Comparison of ENCODE assay signal across 8 mouse cellular contexts in genomic region chr11:75510627-75510993, GRCm38 (mm10). TPM values are rescaled to one million over a fixed set of nuclear protein-coding genes. Genes with fewer than 3 reads are reported as not detected.
DNase-seq lines count a peak whose midpoint lies in the region; ATAC-seq and TF ChIP-seq lines count a peak whose summit lies in the region.

No protein-coding gene starts in this region.

- no peaks in the 10 kb centered on the region for H3K27me3 ChIP-seq in CH12.LX (replicated peaks)
- no peaks in the 10 kb centered on the region for H3K27me3 ChIP-seq in forebrain, embryonic 12.5 days
- H3K27me3 ChIP-seq in heart, postnatal 0 days (ENCODE audit: control insufficient read depth, insufficient read depth, low read length): no peaks in the 10 kb centered on the region
- H3K27me3 ChIP-seq in liver, embryonic 15.5 days: no peaks in the 10 kb centered on the region
- no peaks in the 10 kb centered on the region for H3K27me3 ChIP-seq in neural tube, embryonic 11.5 days (ENCODE audit: control insufficient read depth, insufficient read depth, low read length)
- H3K27me3 ChIP-seq in stomach, embryonic 16.5 days (ENCODE audit: control insufficient read depth, insufficient read depth, low read length): no peaks in the 10 kb centered on the region

- no peaks in the 10 kb centered on the region for H3K79me2 ChIP-seq in CH12.LX (replicated peaks; ENCODE audit: control insufficient read depth, extremely low read depth, insufficient read depth, poor library complexity, severe bottlenecking)

- TF ChIP-seq POLR2A in CH12.LX (IDR thresholded peaks at IDR 0.05; ENCODE audit: low read depth, low read length): no peak

- peak; percentile 71 for DNase-seq in CH12.LX (ENCODE audit: extremely low read depth)
- peak; percentile 83 for DNase-seq in c-Kit-positive CD71-positive TER-119-negative erythroid progenitor cells, embryonic 14.5 days (ENCODE audit: low read depth)
- DNase-seq in heart, postnatal 0 days (ENCODE audit: low spot score): peak; percentile 92
- DNase-seq in kidney, postnatal 36 days: peak; percentile 95 to 99
- peak; percentile 95 for DNase-seq in neural tube, embryonic 11.5 days (ENCODE audit: low spot score)

- peaks cover 7% of the 10 kb centered on the region for H3K9me3 ChIP-seq in CH12.LX (replicated peaks; ENCODE audit: low read length)
- H3K9me3 ChIP-seq in forebrain, embryonic 12.5 days: no peaks in the 10 kb centered on the region
- no peaks in the 10 kb centered on the region for H3K9me3 ChIP-seq in heart, postnatal 0 days (replicated peaks; ENCODE audit: control insufficient read depth, low read length)
- no peaks in the 10 kb centered on the region for H3K9me3 ChIP-seq in liver, embryonic 15.5 days (replicated peaks)
- no peaks in the 10 kb centered on the region for H3K9me3 ChIP-seq in neural tube, embryonic 11.5 days (ENCODE audit: control insufficient read depth, low read length)
- H3K9me3 ChIP-seq in stomach, embryonic 16.5 days (replicated peaks; ENCODE audit: control insufficient read depth, low read length): no peaks in the 10 kb centered on the region

- no peaks in the 10 kb centered on the region for H3K4me1 ChIP-seq in CH12.LX (ENCODE audit: control insufficient read depth in 1 of 2, insufficient read depth in 2 of 2)
- H3K4me1 ChIP-seq in forebrain, embryonic 12.5 days: peaks cover 12% of the 10 kb centered on the region
- peaks cover 12% of the 10 kb centered on the region; the same call in 1 of the 2 replicates for H3K4me1 ChIP-seq in heart, postnatal 0 days (ENCODE audit: control insufficient read depth, insufficient read depth)
- peaks cover 27% of the 10 kb centered on the region for H3K4me1 ChIP-seq in liver, embryonic 15.5 days (replicated peaks)
- H3K4me1 ChIP-seq in neural tube, embryonic 11.5 days (ENCODE audit: control insufficient read depth, insufficient read depth, low read length): peaks cover 10% of the 10 kb centered on the region; the same call in 1 of the 2 replicates
- peaks cover 15% of the 10 kb centered on the region for H3K4me1 ChIP-seq in stomach, embryonic 16.5 days (ENCODE audit: control insufficient read depth, insufficient read depth, low read length)

- no peak overlapping the region for H3K4me3 ChIP-seq in CH12.LX (replicated peaks in 1 of 3; ENCODE audit: low read depth in 2 of 3, low read length in 2 of 3, poor library complexity in 1 of 3)
- peak overlapping the region; percentile 51 for H3K4me3 ChIP-seq in forebrain, embryonic 12.5 days (replicated peaks)
- peak overlapping the region; percentile 68 for H3K4me3 ChIP-seq in heart, postnatal 0 days (ENCODE audit: low read depth, low read length)
- H3K4me3 ChIP-seq in liver, embryonic 15.5 days (replicated peaks): peak overlapping the region; percentile 67
- H3K4me3 ChIP-seq in neural tube, embryonic 11.5 days (ENCODE audit: low read depth, low read length): peak overlapping the region; percentile 49
- H3K4me3 ChIP-seq in stomach, embryonic 16.5 days (replicated peaks; ENCODE audit: low read length): peak overlapping the region; percentile 54

- in situ Hi-C loops in CH12.LX (cut with MboI; ENCODE audit: low pct_ligation_motif_present, low pct_unique_long_range_greater_than_20kb, low sequenced_read_pairs): no loop called here

- 1% methylated on average over 24 of the region's 24 CpGs for WGBS in forebrain, embryonic 12.5 days
- WGBS in heart, postnatal 0 days: 3% methylated on average over 24 of the region's 24 CpGs
- WGBS in liver, embryonic 15.5 days (ENCODE audit: insufficient replicate concordance): 4% methylated on average over 24 of the region's 24 CpGs
- WGBS in neural tube, embryonic 11.5 days: 2% methylated on average over 24 of the region's 24 CpGs
- WGBS in stomach, embryonic 16.5 days: 2% methylated on average over 22 of the region's 24 CpGs

- no peak overlapping the region for H3K4me2 ChIP-seq in CH12.LX (ENCODE audit: insufficient read depth, low read depth, poor library complexity, severe bottlenecking)
- peak overlapping the region; percentile 90 for H3K4me2 ChIP-seq in forebrain, embryonic 12.5 days
- peak overlapping the region; percentile 94 for H3K4me2 ChIP-seq in heart, postnatal 0 days (ENCODE audit: low read depth, low read length)
- peak overlapping the region; percentile 99 for H3K4me2 ChIP-seq in liver, embryonic 15.5 days
- peak overlapping the region; percentile 96 for H3K4me2 ChIP-seq in neural tube, embryonic 11.5 days (ENCODE audit: low read depth)
- peak overlapping the region; percentile 87 for H3K4me2 ChIP-seq in stomach, embryonic 16.5 days (ENCODE audit: low read depth, low read length)

- TF ChIP-seq RAD21 in CH12.LX (IDR thresholded peaks at IDR 0.05; ENCODE audit: low read depth, low read length): peak; percentile 20

- ATAC-seq in forebrain, embryonic 12.5 days (ENCODE audit: low FRiP score): peak; percentile 90
- ATAC-seq in heart, postnatal 0 days (ENCODE audit: insufficient read depth, low read depth): peak; percentile 81
- ATAC-seq in liver, embryonic 15.5 days (ENCODE audit: insufficient read depth): peak; percentile 70
- ATAC-seq in neural tube, embryonic 11.5 days (ENCODE audit: insufficient read depth, low FRiP score, low TSS enrichment): peak; percentile 79
- ATAC-seq in stomach, embryonic 16.5 days (ENCODE audit: insufficient read depth, low FRiP score): peak; percentile 86

- TF ChIP-seq EP300 in CH12.LX (IDR thresholded peaks at IDR 0.05; ENCODE audit: low read length): no peak
- 0 out of 2 replicates have a peak, but pooled peaks have one; percentile 20 for TF ChIP-seq EP300 in heart, postnatal 0 days (IDR thresholded peaks at IDR 0.05; ENCODE audit: low read depth)

- no peak overlapping the region for H3K9ac ChIP-seq in CH12.LX (ENCODE audit: insufficient read depth, low read depth)
- H3K9ac ChIP-seq in forebrain, embryonic 12.5 days: peak overlapping the region; percentile 60
- H3K9ac ChIP-seq in heart, postnatal 0 days (replicated peaks; ENCODE audit: low read depth, low read length): peak overlapping the region; percentile 84
- H3K9ac ChIP-seq in liver, embryonic 15.5 days: peak overlapping the region; percentile 72
- peak overlapping the region; percentile 43 for H3K9ac ChIP-seq in neural tube, embryonic 11.5 days (ENCODE audit: low read length)
- peak overlapping the region; percentile 81 for H3K9ac ChIP-seq in stomach, embryonic 16.5 days (ENCODE audit: low read length)

- no peak overlapping the region for H3K27ac ChIP-seq in CH12.LX (ENCODE audit: insufficient read depth, low read depth)
- H3K27ac ChIP-seq in forebrain, embryonic 12.5 days: peak overlapping the region; percentile 70
- H3K27ac ChIP-seq in heart, postnatal 0 days (ENCODE audit: low read depth): peak overlapping the region; percentile 99
- peak overlapping the region; percentile 82 for H3K27ac ChIP-seq in liver, embryonic 15.5 days (replicated peaks)
- H3K27ac ChIP-seq in neural tube, embryonic 11.5 days (ENCODE audit: low read depth, low read length): peak overlapping the region; percentile 64; the same call in 1 of the 2 replicates
- H3K27ac ChIP-seq in stomach, embryonic 16.5 days (ENCODE audit: low read length): peak overlapping the region; percentile 79

- peak in 1 of 2 experiments; percentile 65; a peak in 2 of 4 replicates for TF ChIP-seq CTCF in CH12.LX (conservative IDR thresholded peaks at IDR 0.05 in 1 of 2, IDR thresholded peaks at IDR 0.05 in 1 of 2; ENCODE audit: low read depth in 2 of 2, low read length in 2 of 2)
- peak; percentile 96 for TF ChIP-seq CTCF in heart, postnatal 0 days (IDR thresholded peaks at IDR 0.05; ENCODE audit: low read depth)

- H3K36me3 ChIP-seq in CH12.LX (replicated peaks in 1 of 2; ENCODE audit: control insufficient read depth in 1 of 2, insufficient read depth in 1 of 2, low read length in 1 of 2): peaks cover 81 to 95% of the 10 kb centered on the region in 2 experiments
- peaks cover 38% of the 10 kb centered on the region for H3K36me3 ChIP-seq in forebrain, embryonic 12.5 days (replicated peaks)
- peaks cover 59% of the 10 kb centered on the region for H3K36me3 ChIP-seq in heart, postnatal 0 days (replicated peaks; ENCODE audit: control insufficient read depth, insufficient read depth, low read length)
- H3K36me3 ChIP-seq in liver, embryonic 15.5 days (replicated peaks): peaks cover 44% of the 10 kb centered on the region
- peaks cover 21% of the 10 kb centered on the region for H3K36me3 ChIP-seq in neural tube, embryonic 11.5 days (ENCODE audit: control insufficient read depth, insufficient read depth, low read length)
- peaks cover 27% of the 10 kb centered on the region for H3K36me3 ChIP-seq in stomach, embryonic 16.5 days (ENCODE audit: control insufficient read depth, insufficient read depth, low read length)

- dilution Hi-C loops in CH12.LX (cut with MboI; ENCODE audit: extremely low pct_ligation_motif_present, extremely low pct_unique_long_range_greater_than_20kb, low sequenced_read_pairs): no loop called here

RNA-seq across cellular contexts. Expression of gene Rilp, which starts 0.7 kb away (rescaled TPM):
- 0.63 and 0.72 TPM in 2 replicates for total RNA-seq in CH12.LX (2012; rRNA removed)
- 0.17 and 0.31 TPM in 2 replicates for total RNA-seq in CH12.LX (2014; rRNA removed)
- 0.76 and 1.1 TPM in 2 replicates for polyA plus RNA-seq in CH12.LX (2012; ENCODE audit: insufficient read length, low read depth)
- polyA plus RNA-seq in forebrain, embryonic 12.5 days (2016; fragmentation: Nextera tagmentation; extraction: Ambion mirVana): 0.22 and 0.34 TPM in 2 replicates
- 41.5 and 50.8 TPM in 2 replicates for total RNA-seq in heart, postnatal 0 days (2014; rRNA removed; ENCODE audit: low replicate concordance)
- 27.1 and 30.2 TPM in 2 replicates for polyA plus RNA-seq in heart, postnatal 0 days (2015; fragmentation: Nextera tagmentation; extraction: Ambion mirVana)
- polyA plus RNA-seq in liver, embryonic 15.5 days (2015; fragmentation: Nextera tagmentation; extraction: Ambion mirVana): 3.7 TPM in 2 replicates
- 0.50 and 0.56 TPM in 2 replicates for polyA plus RNA-seq in neural tube, embryonic 11.5 days (2014; fragmentation: Nextera tagmentation; extraction: Ambion mirVana)
- polyA plus RNA-seq in stomach, embryonic 16.5 days (2015; fragmentation: Nextera tagmentation; extraction: Ambion mirVana): 1.4 and 1.7 TPM in 2 replicates

RNA-seq across cellular contexts. Expression of gene Scarf1, which starts 2.7 kb away (rescaled TPM):
- total RNA-seq in CH12.LX (2012; rRNA removed) (0.59 and 0.76 TPM in 2 replicates), CH12.LX (2014; rRNA removed) (0.24 and 0.28 TPM in 2 replicates)
- polyA plus RNA-seq in CH12.LX (2012; ENCODE audit: insufficient read length, low read depth): 0.76 and 0.90 TPM in 2 replicates
- 3.0 and 3.9 TPM in 2 replicates for polyA plus RNA-seq in forebrain, embryonic 12.5 days (2016; fragmentation: Nextera tagmentation; extraction: Ambion mirVana)
- 20.2 and 21.6 TPM in 2 replicates for total RNA-seq in heart, postnatal 0 days (2014; rRNA removed; ENCODE audit: low replicate concordance)
- polyA plus RNA-seq in heart, postnatal 0 days (2015; fragmentation: Nextera tagmentation; extraction: Ambion mirVana): 9.6 and 10.0 TPM in 2 replicates
- polyA plus RNA-seq in liver, embryonic 15.5 days (2015; fragmentation: Nextera tagmentation; extraction: Ambion mirVana): 2.8 and 3.6 TPM in 2 replicates
- polyA plus RNA-seq in neural tube, embryonic 11.5 days (2014; fragmentation: Nextera tagmentation; extraction: Ambion mirVana): 4.4 and 4.8 TPM in 2 replicates
- polyA plus RNA-seq in stomach, embryonic 16.5 days (2015; fragmentation: Nextera tagmentation; extraction: Ambion mirVana): 6.2 and 6.7 TPM in 2 replicates

RNA-seq across cellular contexts. Expression of gene Slc43a2, which starts 20.9 kb away (rescaled TPM):
- total RNA-seq in CH12.LX (2012; rRNA removed) (6.5 and 8.9 TPM in 2 replicates), CH12.LX (2014; rRNA removed) (3.5 and 5.0 TPM in 2 replicates)
- polyA plus RNA-seq in CH12.LX (2012; ENCODE audit: insufficient read length, low read depth): 6.8 and 8.8 TPM in 2 replicates
- 11.4 TPM in 2 replicates for polyA plus RNA-seq in forebrain, embryonic 12.5 days (2016; fragmentation: Nextera tagmentation; extraction: Ambion mirVana)
- 3.6 and 6.0 TPM in 2 replicates for total RNA-seq in heart, postnatal 0 days (2014; rRNA removed; ENCODE audit: low replicate concordance)
- polyA plus RNA-seq in heart, postnatal 0 days (2015; fragmentation: Nextera tagmentation; extraction: Ambion mirVana): 4.5 and 4.8 TPM in 2 replicates
- polyA plus RNA-seq in liver, embryonic 15.5 days (2015; fragmentation: Nextera tagmentation; extraction: Ambion mirVana): 4.2 and 5.8 TPM in 2 replicates
- polyA plus RNA-seq in neural tube, embryonic 11.5 days (2014; fragmentation: Nextera tagmentation; extraction: Ambion mirVana): 5.6 and 6.6 TPM in 2 replicates
- polyA plus RNA-seq in stomach, embryonic 16.5 days (2015; fragmentation: Nextera tagmentation; extraction: Ambion mirVana): 4.1 and 5.0 TPM in 2 replicates

RNA-seq across cellular contexts. Expression of gene Prpf8, which starts 24.0 kb away (rescaled TPM):
- 246 and 255 TPM in 2 replicates for total RNA-seq in CH12.LX (2012; rRNA removed)
- 168 and 187 TPM in 2 replicates for total RNA-seq in CH12.LX (2014; rRNA removed)
- polyA plus RNA-seq in CH12.LX (2012; ENCODE audit: insufficient read length, low read depth): 298 and 345 TPM in 2 replicates
- 87.9 and 92.6 TPM in 2 replicates for polyA plus RNA-seq in forebrain, embryonic 12.5 days (2016; fragmentation: Nextera tagmentation; extraction: Ambion mirVana)
- total RNA-seq in heart, postnatal 0 days (2014; rRNA removed; ENCODE audit: low replicate concordance): 73.8 and 79.8 TPM in 2 replicates
- polyA plus RNA-seq in heart, postnatal 0 days (2015; fragmentation: Nextera tagmentation; extraction: Ambion mirVana): 15.2 and 17.0 TPM in 2 replicates
- polyA plus RNA-seq in liver, embryonic 15.5 days (2015; fragmentation: Nextera tagmentation; extraction: Ambion mirVana): 25.8 and 28.0 TPM in 2 replicates
- polyA plus RNA-seq in neural tube, embryonic 11.5 days (2014; fragmentation: Nextera tagmentation; extraction: Ambion mirVana): 113 and 123 TPM in 2 replicates
- 42.4 and 43.8 TPM in 2 replicates for polyA plus RNA-seq in stomach, embryonic 16.5 days (2015; fragmentation: Nextera tagmentation; extraction: Ambion mirVana)

RNA-seq across cellular contexts. Expression of gene Tlcd2, which starts 49.1 kb away (rescaled TPM):
- total RNA-seq in CH12.LX (2012; rRNA removed) (0.17 and 0.81 TPM in 2 replicates), CH12.LX (2014; rRNA removed) (not detected in 2 replicates)
- 0.40 and 0.86 TPM in 2 replicates for polyA plus RNA-seq in CH12.LX (2012; ENCODE audit: insufficient read length, low read depth)
- polyA plus RNA-seq in forebrain, embryonic 12.5 days (2016; fragmentation: Nextera tagmentation; extraction: Ambion mirVana): 4.9 and 7.1 TPM in 2 replicates
- total RNA-seq in heart, postnatal 0 days (2014; rRNA removed; ENCODE audit: low replicate concordance): 9.2 and 25.3 TPM in 2 replicates
- polyA plus RNA-seq in heart, postnatal 0 days (2015; fragmentation: Nextera tagmentation; extraction: Ambion mirVana): 14.2 and 16.9 TPM in 2 replicates
- polyA plus RNA-seq in liver, embryonic 15.5 days (2015; fragmentation: Nextera tagmentation; extraction: Ambion mirVana): 18.8 and 19.9 TPM in 2 replicates
- polyA plus RNA-seq in neural tube, embryonic 11.5 days (2014; fragmentation: Nextera tagmentation; extraction: Ambion mirVana): 8.7 and 11.0 TPM in 2 replicates
- 22.7 and 22.9 TPM in 2 replicates for polyA plus RNA-seq in stomach, embryonic 16.5 days (2015; fragmentation: Nextera tagmentation; extraction: Ambion mirVana)

Comparison
In these comparisons a context has a peak if more than half of its experiments do, and no peak if none do; other contexts are left out.
1. H3K4me3 ChIP-seq: peak in forebrain, embryonic 12.5 days (single experiment), heart, postnatal 0 days (single experiment), liver, embryonic 15.5 days (single experiment), neural tube, embryonic 11.5 days (single experiment) and stomach, embryonic 16.5 days (single experiment); none in CH12.LX (0 of 3).
2. Peak in every context shown above with its lines, with median percentiles within 50 percentile points of each other: DNase-seq and ATAC-seq.